Mouse (Mus musculus): ENCODE data around the gene Fam168a.

The Fam168a gene

GRCm38 (mm10) chr7:100868551-100868950 is 162.1 kb downstream of the Fam168a start:
- DNase-seq (ENCODE audit: low spot score) = no peak

- no peak for DNase-seq (ENCODE audit: low spot score)
Observed at GRCm38 (mm10) chr7:100869877-100870629, 163.6 kb downstream of the Fam168a start.

GRCm38 (mm10) chr7:100871355-100871754 is 164.9 kb downstream of the Fam168a start:
- no peak for DNase-seq (ENCODE audit: low spot score)

- DNase-seq (ENCODE audit: low spot score) = no peak
Observed at GRCm38 (mm10) chr7:100871892-100872291, 165.5 kb downstream of the Fam168a start.

GRCm38 (mm10) chr7:100873197-100873596 is 166.8 kb downstream of the Fam168a start:
- no peak for DNase-seq (ENCODE audit: low spot score)

GRCm38 (mm10) chr7:100875822-100876221 is 169.4 kb downstream of the Fam168a start:
- no peak for DNase-seq (ENCODE audit: low spot score)

GRCm38 (mm10) chr7:100876293-100876692 is 169.9 kb downstream of the Fam168a start:
- DNase-seq (ENCODE audit: low spot score) = no peak

- no peak for DNase-seq (ENCODE audit: low spot score)
Observed at GRCm38 (mm10) chr7:100876771-100877170, 170.3 kb downstream of the Fam168a start.

- no peak for DNase-seq (ENCODE audit: low spot score)
Observed at GRCm38 (mm10) chr7:100879595-100879994, 173.2 kb downstream of the Fam168a start.

GRCm38 (mm10) chr7:100881531-100881930 is 175.1 kb downstream of the Fam168a start:
- DNase-seq (ENCODE audit: low spot score) = no peak

GRCm38 (mm10) chr7:100881950-100882349 is 175.5 kb downstream of the Fam168a start:
- DNase-seq (ENCODE audit: low spot score) = no peak

- DNase-seq (ENCODE audit: low spot score) = no peak
Observed at GRCm38 (mm10) chr7:100884460-100884859, 178.0 kb downstream of the Fam168a start.

GRCm38 (mm10) chr7:100886535-100886934 is 180.1 kb downstream of the Fam168a start:
- no peak for DNase-seq (ENCODE audit: low spot score)
